Mouse (Mus musculus) gastrocnemius, adult 18-20 months (tissue): Measurements from ENCODE around the gene Isg15. TPM values are rescaled to one million over a fixed set of nuclear protein-coding genes. Genes with fewer than 3 reads are reported as not detected.
"Not testable (repeated sequence)": the region's sequence is repeated elsewhere in the genome, so short reads cannot be mapped to it uniquely, and the experiment has no call there.

Source experiments
- DNase-seq: peaks from one replicate; pipeline ENCODE4 v3.0.0; 2021; ENCODE audit warnings: low spot score
- microRNA-seq: library from miRNA; unstranded; fragments of <30 nt; microRNA quantifications from one replicate; pipeline ENCODE4 v1.2.0, GENCODE M21; 2021
- total RNA-seq, 2 experiments: library from RNA; stranded (reverse); gene quantifications; 2 replicates each; pipeline ENCODE4 v1.2.3; 2021

Gene Isg15
- total RNA-seq, 2 experiments from 2014 or later = 0.32 to 0.74 TPM

- DNase-seq = no peak
Measured at GRCm38 (mm10) chr4:156168611-156169010, 32.0 kb downstream of the Isg15 start.

GRCm38 (mm10) chr4:156166477-156166876, 34.1 kb downstream of the Isg15 start:
- DNase-seq = no peak

GRCm38 (mm10) chr4:156154771-156155170, 45.8 kb downstream of the Isg15 start:
- DNase-seq = no peak

GRCm38 (mm10) chr4:156150887-156151286, 49.7 kb downstream of the Isg15 start:
- DNase-seq = not testable (repeated sequence)

Small RNA genes within 50 kb of the gene (microRNA-seq; reads per million reads assigned to microRNA genes)
- gene Mir7658 = 6.8 reads per million, percentile 17 among the genes with 10 or more reads in this experiment

Other genes starting within 250 kb of the Isg15 start
- gene C1qtnf12, start 238.5 kb downstream of the Isg15 start, total RNA-seq = 10 to 100 TPM; 16.9 to 19.7 TPM
- 1 to 10 TPM; 1.3 TPM for gene B3galt6, start 208.2 kb downstream of the Isg15 start, total RNA-seq
- 10 to 100 TPM; 77.2 to 85.0 TPM for gene Sdf4, start 207.9 kb downstream of the Isg15 start, total RNA-seq
- 1 to 10 TPM; 1.2 to 1.3 TPM for gene Tnfrsf4, start 187.0 kb downstream of the Isg15 start, total RNA-seq
- gene Tnfrsf18, start 174.7 kb downstream of the Isg15 start, total RNA-seq = not detected
- not detected for gene Ttll10, start 141.4 kb downstream of the Isg15 start, total RNA-seq
- 1 to 10 TPM; 2.1 to 3.1 TPM for gene 9430015G10Rik, start 90.8 kb downstream of the Isg15 start, total RNA-seq
- not detected for gene Rnf223, start 70.3 kb downstream of the Isg15 start, total RNA-seq
- gene Agrn, start 3.3 kb downstream of the Isg15 start, total RNA-seq = 1 to 10 TPM; 4.8 to 5.6 TPM
- 1 to 10 TPM; 3.7 to 4.9 TPM for gene AW011738, start 2.5 kb upstream of the Isg15 start, total RNA-seq
- 100 to 1,000 TPM; 143 to 233 TPM for gene Perm1, start 15.1 kb upstream of the Isg15 start, total RNA-seq
- 1 to 10 TPM; 5.9 to 6.7 TPM for gene Plekhn1, start 34.0 kb upstream of the Isg15 start, total RNA-seq
- 10 to 100 TPM; 31.2 to 33.4 TPM for gene Noc2l, start 35.2 kb upstream of the Isg15 start, total RNA-seq
- gene Samd11, start 54.8 kb upstream of the Isg15 start, total RNA-seq = not detected
- gene Vmn2r-ps159, start 130.3 kb upstream of the Isg15 start, total RNA-seq = not detected